Mouse (Mus musculus) midbrain, embryonic 16.5 days (tissue): ENCODE data around the gene S100a16. TPM values are rescaled to one million over a fixed set of nuclear protein-coding genes. Genes with fewer than 3 reads are reported as not detected.

Experiments
- ATAC-seq: fragments of 200-750 bp; cut with Nextera tagmentation; 2 replicates; pipeline ENCODE4 v1.8.0; 2017; ENCODE audit warnings: moderate TSS enrichment
- H3K27ac ChIP-seq: fragments of 300-500 bp; sonication (generic); 2 replicates; pipeline ENCODE4 v1.5.1; 2014; ENCODE audit warnings: mild to moderate bottlenecking, low read length, mixed read lengths
- H3K27me3 ChIP-seq: fragments of 300-500 bp; sonication (generic); 2 replicates; pipeline ENCODE4 v1.6.1; 2014; ENCODE audit warnings: low read depth, low read length, mixed read lengths; ENCODE audit not compliant: control insufficient read depth, insufficient read depth
- H3K36me3 ChIP-seq: fragments of 300-500 bp; sonication (generic); 2 replicates; pipeline ENCODE4 v1.6.1; 2014; ENCODE audit warnings: mild to moderate bottlenecking, low read length, moderate library complexity, mixed read lengths; ENCODE audit not compliant: control insufficient read depth, insufficient read depth
- H3K4me1 ChIP-seq: fragments of 300-500 bp; sonication (generic); 2 replicates; pipeline ENCODE4 v1.6.1; 2014; ENCODE audit warnings: mild to moderate bottlenecking, low read length, mixed read lengths; ENCODE audit not compliant: control insufficient read depth, insufficient read depth
- H3K4me2 ChIP-seq: fragments of 300-500 bp; sonication (generic); 2 replicates; pipeline ENCODE4 v1.6.1; 2014; ENCODE audit warnings: mild to moderate bottlenecking, low read length, mixed read lengths
- H3K4me3 ChIP-seq: fragments of 300-500 bp; sonication (generic); 2 replicates; pipeline ENCODE4 v1.5.1; 2014; ENCODE audit warnings: low read depth, mild to moderate bottlenecking, low read length, moderate library complexity, mixed read lengths
- H3K9ac ChIP-seq: fragments of 300-500 bp; sonication (generic); 2 replicates; pipeline ENCODE4 v1.6.1; 2014; ENCODE audit warnings: low read depth, low read length, mixed read lengths
- H3K9me3 ChIP-seq: fragments of 300-500 bp; sonication (generic); replicated peaks from 2 replicates; pipeline ENCODE4 v1.6.1; 2014; ENCODE audit warnings: mild to moderate bottlenecking, low read length, mixed read lengths; ENCODE audit not compliant: control insufficient read depth, poor library complexity, severe bottlenecking
- WGBS: fragments of 180-500 bp; shearing (Covaris S2); extraction: QIAGEN DNeasy Blood & Tissue Kit; methylation state at CpG from one replicate; pipeline ENCODE4 v1.1.7; 2014; 5-methylcytosine and 5-hydroxymethylcytosine counted together
- polyA plus RNA-seq: library from polyadenylated mRNA; unstranded; fragments of >200 nt; fragmentation: Nextera tagmentation; extraction: Ambion mirVana; gene quantifications from 2 replicates; pipeline ENCODE4 v1.2.1, GENCODE M21; 2015

S100a16 gene
- polyA plus RNA-seq, result 34.4 and 36.5 TPM in 2 replicates

GRCm38 (mm10) chr3:90537141-90537904, at the start of gene S100a16:
TSS of gene S100a16 (plus strand) at chr3:90537254.
- H3K9ac ChIP-seq, result no peak within 1 kb of the TSS
- H3K4me3 ChIP-seq, result no peak within 1 kb of the TSS
- no peak within 1 kb of the TSS for H3K27ac ChIP-seq
- 0 out of 2 replicates have a peak, but pooled peaks cover 3% of the 10 kb centered on the region for H3K4me1 ChIP-seq
- no peaks in the 10 kb centered on the region for H3K36me3 ChIP-seq
- no peak within 1 kb of the TSS for H3K4me2 ChIP-seq
- WGBS, result 51% methylated on average over 10 of the region's 10 CpGs
- H3K27me3 ChIP-seq, result no peaks in the 10 kb centered on the region
- H3K9me3 ChIP-seq, result no peaks in the 10 kb centered on the region
- no peak for ATAC-seq

DNA sequence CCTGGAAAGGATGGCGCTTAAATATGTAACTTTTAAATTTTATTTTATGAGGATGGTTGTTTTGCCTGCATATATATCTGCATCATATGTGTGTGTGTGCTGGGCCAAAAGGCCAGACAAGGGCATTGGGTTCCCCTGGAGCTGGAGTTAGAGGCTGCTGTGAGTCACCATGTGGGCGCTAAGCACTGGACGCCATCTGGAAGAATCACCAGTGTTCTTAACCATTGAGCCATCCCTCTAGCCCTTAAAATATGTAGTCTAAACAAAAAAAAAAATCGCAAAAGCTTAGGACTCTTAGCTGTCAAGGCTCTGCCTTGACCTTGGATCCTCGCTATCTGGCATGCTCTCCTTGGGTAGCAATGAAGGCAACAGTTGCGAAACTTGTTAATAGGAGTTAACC, 48.5 kb upstream of the S100a16 start:
- Histone ChIP-seq H3K36me3 (peaks cover 34% of the 10 kb centered on the region), H3K4me1 (peaks cover 6% of the 10 kb centered on the region), H3K9me3 (no peaks in the 10 kb centered on the region), H3K4me3 (no peak overlapping the region), H3K27ac (no peak overlapping the region), H3K4me2 (no peak overlapping the region), H3K9ac (no peak overlapping the region), H3K27me3 (no peaks in the 10 kb centered on the region)
- no peak for ATAC-seq
- 92% methylated on average over 6 of the region's 6 CpGs for WGBS

DNA sequence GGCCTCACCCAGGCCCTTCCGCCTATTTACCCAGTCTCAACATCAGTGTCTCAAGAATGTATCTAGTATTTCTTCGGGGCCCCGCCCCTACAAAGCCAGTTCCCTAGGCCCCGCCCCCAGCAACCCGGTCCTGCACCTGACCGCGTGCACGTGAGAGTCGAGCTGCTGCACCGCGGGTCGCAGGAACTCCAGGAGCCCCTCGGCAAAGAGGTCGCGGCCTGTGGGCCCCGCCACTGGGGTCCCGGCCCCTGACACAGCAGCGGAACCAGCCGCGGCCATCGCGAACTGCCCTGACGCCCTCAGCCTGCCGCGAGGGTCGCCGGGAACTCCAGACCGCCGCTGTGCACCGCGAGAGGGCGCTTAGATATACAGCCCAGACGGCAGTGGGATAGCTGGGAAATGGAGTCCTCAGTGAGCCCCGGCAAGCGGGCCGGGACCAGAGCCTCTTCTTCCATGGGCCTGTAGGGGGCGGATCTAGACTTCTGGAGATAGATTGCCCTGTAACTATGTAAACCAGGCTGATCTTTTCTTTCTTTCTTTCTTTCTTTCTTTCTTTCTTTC, 46.3 kb upstream of the S100a16 start, which contains the start of gene Snapin:
Gene Snapin, minus strand, starts transcription at position 338 of the 561 bp plus-strand sequence.
- H3K9me3 ChIP-seq, result no peaks in the 10 kb centered on the region
- H3K4me3 ChIP-seq, result peak within 1 kb of the TSS; percentile 81
- H3K36me3 ChIP-seq, result peaks cover 24% of the 10 kb centered on the region
- H3K27me3 ChIP-seq, result no peaks in the 10 kb centered on the region
- peak within 1 kb of the TSS; percentile 90 for H3K9ac ChIP-seq
- WGBS, result under 1% methylated on average over 37 of the region's 37 CpGs
- ATAC-seq, result peak; percentile 98
- H3K27ac ChIP-seq, result peak within 1 kb of the TSS; percentile 83
- H3K4me2 ChIP-seq, result peak within 1 kb of the TSS; percentile 80
- H3K4me1 ChIP-seq, result peaks cover 6% of the 10 kb centered on the region

- peaks cover 19% of the 10 kb centered on the region for H3K36me3 ChIP-seq
- no peak overlapping the region for H3K9ac ChIP-seq
- 46% methylated on average over 2 of the region's 2 CpGs for WGBS
- peak; percentile 18; the same call in 1 of the 2 replicates for ATAC-seq
- H3K4me3 ChIP-seq, result no peak overlapping the region
- no peak overlapping the region for H3K27ac ChIP-seq
- peaks cover 6% of the 10 kb centered on the region for H3K4me1 ChIP-seq
- no peak overlapping the region for H3K4me2 ChIP-seq
- no peaks in the 10 kb centered on the region for H3K27me3 ChIP-seq
- no peaks in the 10 kb centered on the region for H3K9me3 ChIP-seq
These were observed 45.7 kb upstream of the S100a16 start for GRCm38 (mm10) chr3:90491350-90491749.

DNA sequence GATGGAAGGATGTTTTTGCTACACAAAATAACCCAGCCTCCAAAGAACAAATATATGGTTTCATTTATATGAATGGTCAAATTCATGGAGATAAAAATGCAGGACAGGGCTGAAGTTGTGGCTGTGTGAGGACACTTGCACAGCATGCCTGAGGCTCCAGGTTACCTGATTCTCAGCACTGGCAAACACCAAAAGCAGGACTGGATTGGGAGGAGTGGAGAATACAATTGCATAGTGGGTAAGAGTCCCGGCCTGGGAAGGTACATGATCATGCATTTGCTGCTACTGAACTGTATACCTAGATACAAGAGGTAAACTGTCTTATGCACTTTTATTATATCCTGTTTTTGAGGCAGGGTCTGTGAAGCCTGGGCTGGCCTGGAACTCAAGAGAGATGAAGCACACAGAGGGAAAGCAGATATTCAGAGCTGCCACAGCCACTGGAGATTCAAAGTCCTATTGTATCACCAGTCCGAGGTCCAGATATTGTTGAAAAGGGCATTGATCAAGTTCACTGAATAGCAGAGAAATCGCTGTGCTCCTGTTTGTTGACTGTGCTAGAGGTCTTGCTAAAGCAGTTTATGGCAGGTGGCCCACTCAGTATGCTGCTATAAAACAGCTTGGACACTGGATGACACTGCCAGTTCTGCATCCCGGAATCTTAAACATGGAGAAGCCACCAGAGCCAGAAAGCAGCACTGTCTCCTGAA, 43.1 kb upstream of the S100a16 start:
- H3K9me3 ChIP-seq, result no peaks in the 10 kb centered on the region
- 59% methylated on average over 4 of the region's 4 CpGs for WGBS
- no peak for ATAC-seq

DNA sequence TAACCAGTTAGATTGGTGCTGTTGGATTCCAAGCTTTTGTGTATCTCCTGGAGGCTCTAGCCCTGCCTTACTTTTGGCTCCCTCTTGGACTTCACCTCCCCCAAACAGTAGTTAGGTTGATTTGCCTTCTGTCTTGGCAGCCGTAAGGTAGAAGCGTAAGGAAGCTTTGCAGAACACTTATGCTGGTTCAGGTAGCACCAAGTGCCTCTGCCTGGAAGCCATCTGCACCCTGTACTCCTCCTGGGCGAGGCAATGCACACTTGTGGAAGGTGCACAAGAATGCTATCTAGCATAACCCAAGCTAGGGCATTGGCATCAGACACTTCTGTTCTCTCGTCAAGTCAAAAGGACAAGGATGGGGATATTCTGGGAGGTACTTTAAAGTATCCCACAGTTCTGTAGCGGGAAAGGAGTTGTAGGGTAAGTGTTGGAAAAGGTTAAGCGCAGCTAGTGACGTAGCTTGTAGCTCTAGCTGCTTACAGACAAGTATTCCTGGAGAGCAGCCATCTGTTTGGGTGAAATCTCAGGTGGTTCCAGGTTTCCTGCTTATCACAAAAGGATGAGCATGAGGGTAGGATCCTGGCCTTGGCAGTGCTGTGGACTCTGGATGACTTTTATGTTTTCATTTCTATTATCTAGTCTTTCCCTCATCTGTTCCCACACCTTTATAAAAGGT, 41.1 kb upstream of the S100a16 start:
- ATAC-seq, result no peak
- no peaks in the 10 kb centered on the region for H3K27me3 ChIP-seq

More for the DNA sequence above, 43.1 kb upstream of the S100a16 start:
- Histone ChIP-seq H3K4me3 (no peak overlapping the region), H3K9ac (no peak overlapping the region), H3K4me2 (no peak overlapping the region), H3K27me3 (no peaks in the 10 kb centered on the region), H3K27ac (0 out of 2 replicates have a peak overlapping the region, but pooled peaks have one; percentile 33), H3K36me3 (peaks cover 20% of the 10 kb centered on the region), H3K4me1 (peaks cover 6% of the 10 kb centered on the region)

GRCm38 (mm10) chr3:90497597-90497996, 39.5 kb upstream of the S100a16 start:
- Histone ChIP-seq H3K27me3 (no peaks in the 10 kb centered on the region), H3K9me3 (no peaks in the 10 kb centered on the region), H3K36me3 (peaks cover 30% of the 10 kb centered on the region), H3K9ac (no peak overlapping the region), H3K4me2 (no peak overlapping the region), H3K4me3 (no peak overlapping the region), H3K27ac (no peak overlapping the region), H3K4me1 (no peaks in the 10 kb centered on the region; the same call in 1 of the 2 replicates)
- no peak for ATAC-seq

More for the DNA sequence above, 41.1 kb upstream of the S100a16 start:
- Histone ChIP-seq H3K4me2 (no peak overlapping the region), H3K36me3 (peaks cover 21% of the 10 kb centered on the region), H3K4me3 (no peak overlapping the region), H3K27ac (no peak overlapping the region), H3K9ac (no peak overlapping the region), H3K4me1 (no peaks in the 10 kb centered on the region; the same call in 1 of the 2 replicates), H3K9me3 (no peaks in the 10 kb centered on the region)
- WGBS, result 91% methylated on average over 7 of the region's 7 CpGs

- H3K9me3 ChIP-seq, result no peaks in the 10 kb centered on the region
- peaks cover 24% of the 10 kb centered on the region for H3K4me1 ChIP-seq
- no peaks in the 10 kb centered on the region for H3K27me3 ChIP-seq
- 67% methylated on average over 4 of the region's 4 CpGs for WGBS
- ATAC-seq, result no peak
- H3K9ac ChIP-seq, result no peak overlapping the region
- peaks cover 26% of the 10 kb centered on the region for H3K36me3 ChIP-seq
- H3K27ac ChIP-seq, result no peak overlapping the region
- H3K4me2 ChIP-seq, result no peak overlapping the region
- H3K4me3 ChIP-seq, result no peak overlapping the region
These were observed 33.6 kb upstream of the S100a16 start for GRCm38 (mm10) chr3:90503444-90503843.
